Mouse (Mus musculus) liver, embryonic 16.5 days (tissue): ENCODE data around the gene Gtf2h5. TPM values are rescaled to one million over a fixed set of nuclear protein-coding genes. Genes with fewer than 3 reads are reported as not detected.

Experiments used
- ATAC-seq: fragments of 200-750 bp; cut with Nextera tagmentation; 2 replicates; pipeline ENCODE4 v1.8.0; 2017; ENCODE audit warnings: low read depth, mild to moderate bottlenecking, moderate number of reproducible peaks, moderate library complexity
- H3K27ac ChIP-seq: fragments of 300-500 bp; sonication (generic); 2 replicates; pipeline ENCODE4 v1.5.1; 2014; ENCODE audit warnings: mild to moderate bottlenecking, low read length
- H3K27me3 ChIP-seq: fragments of 300-500 bp; sonication (generic); 2 replicates; pipeline ENCODE4 v1.6.1; 2014; ENCODE audit warnings: low read depth, low read length, mixed read lengths; ENCODE audit not compliant: control insufficient read depth, insufficient read depth
- H3K36me3 ChIP-seq: fragments of 300-500 bp; sonication (generic); 2 replicates; pipeline ENCODE4 v1.6.1; 2014; ENCODE audit warnings: mild to moderate bottlenecking; ENCODE audit not compliant: control insufficient read depth, insufficient read depth
- H3K4me1 ChIP-seq: fragments of 300-500 bp; sonication (generic); 2 replicates; pipeline ENCODE4 v1.6.1; 2014; ENCODE audit warnings: low read depth, low read length, mixed read lengths; ENCODE audit not compliant: control insufficient read depth
- H3K4me2 ChIP-seq: fragments of 300-500 bp; sonication (generic); 2 replicates; pipeline ENCODE4 v1.6.1; 2014; ENCODE audit warnings: low read depth, low read length, mixed read lengths
- H3K4me3 ChIP-seq: fragments of 300-500 bp; sonication (generic); 2 replicates; pipeline ENCODE4 v1.5.1; 2014; ENCODE audit warnings: low read depth, mild to moderate bottlenecking, low read length
- H3K9ac ChIP-seq: fragments of 300-500 bp; sonication (generic); 2 replicates; pipeline ENCODE4 v1.6.1; 2014; ENCODE audit warnings: low read depth, low read length
- H3K9me3 ChIP-seq: fragments of 300-500 bp; sonication (generic); replicated peaks from 2 replicates; pipeline ENCODE4 v1.6.1; 2016; ENCODE audit warnings: low read length; ENCODE audit not compliant: control insufficient read depth
- WGBS: fragments of 180-500 bp; shearing (Covaris S2); extraction: QIAGEN DNeasy Blood & Tissue Kit; methylation state at CpG from one replicate; pipeline ENCODE4 v1.1.7; 2014; ENCODE audit not compliant: insufficient replicate concordance; 5-methylcytosine and 5-hydroxymethylcytosine counted together
- polyA plus RNA-seq: library from polyadenylated mRNA; unstranded; fragments of >200 nt; fragmentation: Nextera tagmentation; extraction: Ambion mirVana; gene quantifications from 2 replicates; pipeline ENCODE4 v1.2.1, GENCODE M21; 2015

The Gtf2h5 gene
- polyA plus RNA-seq, 1 experiment from 2014 or later: 64.1 TPM

DNA sequence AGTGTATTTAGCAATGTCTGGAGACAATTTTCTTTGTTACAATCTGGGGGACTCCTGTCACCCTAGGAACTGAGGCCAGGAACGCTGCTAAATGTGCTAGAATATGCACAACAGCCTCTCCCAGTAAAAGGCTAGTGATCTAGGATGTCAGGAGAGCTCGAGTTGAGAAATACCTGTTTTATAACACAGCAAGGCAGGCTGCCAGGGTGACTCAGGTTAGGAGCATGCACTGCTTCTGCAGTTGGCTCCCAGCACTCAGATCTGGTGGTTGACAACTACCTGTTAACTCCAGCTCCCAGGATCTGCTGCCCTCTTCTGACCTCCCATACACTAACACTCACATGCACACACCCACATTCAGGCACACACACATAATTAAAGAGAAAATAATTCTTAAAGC lies 13.6 kb upstream of the Gtf2h5 start:
- Histone ChIP-seq H3K9me3 (no peaks in the 10 kb centered on the region), H3K4me1 (no peaks in the 10 kb centered on the region), H3K27me3 (no peaks in the 10 kb centered on the region), H3K4me2 (no peak overlapping the region), H3K9ac (no peak overlapping the region), H3K4me3 (no peak overlapping the region), H3K27ac (no peak overlapping the region), H3K36me3 (no peaks in the 10 kb centered on the region)
- ATAC-seq: no peak
- 66% methylated on average over 2 of the region's 2 CpGs for WGBS

DNA sequence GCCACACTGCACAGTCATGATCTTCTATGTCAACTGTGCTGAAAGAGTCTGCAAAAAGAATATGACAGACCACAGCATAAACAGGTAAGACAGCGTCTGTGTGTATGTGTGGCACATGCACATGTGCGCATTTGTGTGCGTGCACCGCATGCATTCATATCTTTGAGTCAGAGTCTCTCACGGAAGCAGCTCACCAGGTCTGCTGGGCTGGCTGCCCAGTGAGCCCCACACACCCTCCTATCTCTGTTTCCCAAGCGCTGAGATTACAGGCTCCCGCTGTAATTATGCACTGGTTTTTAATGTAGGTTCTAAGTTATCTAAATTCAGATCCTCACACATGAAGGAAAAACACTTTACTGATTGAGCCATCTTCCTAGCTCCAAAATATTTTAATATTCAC lies 12.0 kb upstream of the Gtf2h5 start:
- H3K9ac ChIP-seq: no peak overlapping the region
- no peak overlapping the region for H3K4me3 ChIP-seq
- H3K27me3 ChIP-seq: no peaks in the 10 kb centered on the region
- H3K4me2 ChIP-seq: no peak overlapping the region
- no peaks in the 10 kb centered on the region for H3K9me3 ChIP-seq
- ATAC-seq: no peak
- no peaks in the 10 kb centered on the region for H3K4me1 ChIP-seq
- WGBS: 77% methylated on average over 7 of the region's 7 CpGs
- H3K27ac ChIP-seq: no peak overlapping the region
- H3K36me3 ChIP-seq: no peaks in the 10 kb centered on the region

DNA sequence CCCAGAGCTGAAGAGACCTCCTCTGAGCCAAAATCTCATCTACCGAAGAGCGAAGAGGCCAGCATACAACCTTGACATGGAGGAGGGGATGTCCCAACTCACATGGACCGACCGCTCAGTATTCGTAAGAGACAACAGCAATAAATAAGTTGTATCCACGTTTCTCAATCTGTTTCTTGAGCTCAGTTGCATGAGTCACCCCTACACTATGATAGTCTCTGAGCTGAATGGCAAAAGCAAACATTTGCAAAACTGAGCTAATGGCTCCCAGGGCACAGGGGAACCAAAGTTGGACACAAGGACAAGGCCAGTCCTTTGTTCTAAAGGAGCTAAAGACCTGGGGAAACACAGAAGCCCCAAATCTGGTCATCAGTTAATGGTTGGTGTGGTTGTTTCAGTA lies 9.7 kb upstream of the Gtf2h5 start:
- Histone ChIP-seq H3K9me3 (no peaks in the 10 kb centered on the region), H3K4me1 (no peaks in the 10 kb centered on the region), H3K36me3 (no peaks in the 10 kb centered on the region), H3K27ac (no peak overlapping the region), H3K4me3 (no peak overlapping the region), H3K27me3 (no peaks in the 10 kb centered on the region), H3K9ac (no peak overlapping the region), H3K4me2 (no peak overlapping the region)
- WGBS: 68% methylated on average over 6 of the region's 6 CpGs
- no peak for ATAC-seq

DNA sequence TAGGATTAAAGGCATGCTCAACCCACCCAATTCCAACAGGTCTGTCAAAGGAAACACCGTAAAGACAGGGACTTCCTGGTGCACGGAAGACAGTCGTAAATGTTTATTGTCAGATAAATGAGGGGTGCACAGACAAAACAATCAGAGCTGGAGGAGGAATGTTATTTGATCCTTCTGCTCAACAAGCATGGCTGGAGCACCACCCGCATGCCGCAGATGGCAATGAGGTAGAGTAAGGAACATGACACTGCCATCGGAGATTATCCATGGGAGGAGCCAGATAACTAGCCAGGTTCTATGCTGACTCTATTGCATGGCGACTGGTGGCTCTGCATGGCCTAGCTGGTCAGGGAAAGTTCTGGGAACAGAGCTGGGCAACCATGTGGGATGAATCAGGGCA lies 6.2 kb upstream of the Gtf2h5 start:
- Histone ChIP-seq H3K9ac (no peak overlapping the region), H3K27ac (no peak overlapping the region), H3K4me3 (no peak overlapping the region), H3K36me3 (no peaks in the 10 kb centered on the region), H3K9me3 (no peaks in the 10 kb centered on the region), H3K4me2 (no peak overlapping the region), H3K4me1 (no peaks in the 10 kb centered on the region), H3K27me3 (no peaks in the 10 kb centered on the region)
- ATAC-seq: no peak
- 67% methylated on average over 7 of the region's 7 CpGs for WGBS

DNA sequence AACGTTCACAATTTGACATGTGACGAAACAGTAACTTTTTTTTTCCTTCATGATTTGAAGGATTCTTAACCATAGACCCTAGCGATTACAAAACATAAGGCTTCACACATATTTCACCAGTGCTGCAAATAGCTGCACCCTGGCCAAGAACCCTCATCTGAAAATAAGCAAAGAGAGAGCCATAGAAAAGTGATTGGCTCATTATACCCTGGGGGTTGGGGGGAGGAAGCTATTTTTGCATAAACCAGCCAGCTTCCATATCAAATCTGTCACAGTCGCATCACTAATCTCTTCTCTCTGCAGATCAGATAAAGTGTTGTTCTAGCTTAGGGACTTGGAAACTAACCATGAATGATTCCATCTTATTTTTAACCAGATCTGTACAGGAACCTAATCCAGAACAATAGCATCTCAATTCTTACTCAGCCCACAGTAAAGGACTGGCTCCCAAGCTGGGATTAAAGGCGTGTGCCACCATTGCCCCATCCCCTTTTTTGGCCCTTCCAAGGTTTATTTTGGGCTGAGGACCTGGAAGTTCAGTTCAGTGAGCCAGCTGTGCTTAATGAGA lies 3.8 kb downstream of the Gtf2h5 start:
- no peaks in the 10 kb centered on the region for H3K27me3 ChIP-seq
- H3K4me3 ChIP-seq: no peak overlapping the region
- WGBS: 73% methylated on average over 5 of the region's 5 CpGs
- H3K9me3 ChIP-seq: no peaks in the 10 kb centered on the region
- H3K27ac ChIP-seq: no peak overlapping the region
- H3K4me2 ChIP-seq: no peak overlapping the region
- H3K36me3 ChIP-seq: peaks cover 6% of the 10 kb centered on the region
- peaks cover 10% of the 10 kb centered on the region; the same call in 1 of the 2 replicates for H3K4me1 ChIP-seq
- ATAC-seq: no peak
- H3K9ac ChIP-seq: no peak overlapping the region

DNA sequence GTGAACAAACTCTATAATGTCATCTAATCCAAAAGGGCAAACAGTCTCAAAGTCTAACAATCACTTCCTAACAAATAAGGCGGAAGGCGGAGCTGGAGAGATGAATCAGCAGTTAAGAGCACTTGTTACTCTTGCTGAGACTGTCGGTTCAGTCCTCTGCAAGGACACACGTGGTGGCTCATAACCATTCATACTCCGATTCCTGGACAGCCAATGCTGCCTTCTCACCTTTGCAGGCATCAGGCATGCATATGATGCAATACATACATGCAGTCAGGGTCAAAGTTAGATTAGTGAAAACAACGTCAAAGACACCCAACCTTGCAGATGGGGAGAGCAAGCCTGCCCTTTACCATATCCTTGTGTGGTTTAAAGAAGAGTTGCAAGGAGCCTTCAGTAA lies 12.0 kb downstream of the Gtf2h5 start:
- Histone ChIP-seq H3K4me2 (no peak overlapping the region), H3K9me3 (no peaks in the 10 kb centered on the region), H3K36me3 (no peaks in the 10 kb centered on the region), H3K4me3 (no peak overlapping the region), H3K27me3 (no peaks in the 10 kb centered on the region), H3K9ac (no peak overlapping the region), H3K27ac (no peak overlapping the region), H3K4me1 (no peaks in the 10 kb centered on the region)
- ATAC-seq: no peak
- WGBS: 69% methylated on average over 6 of the region's 6 CpGs

DNA sequence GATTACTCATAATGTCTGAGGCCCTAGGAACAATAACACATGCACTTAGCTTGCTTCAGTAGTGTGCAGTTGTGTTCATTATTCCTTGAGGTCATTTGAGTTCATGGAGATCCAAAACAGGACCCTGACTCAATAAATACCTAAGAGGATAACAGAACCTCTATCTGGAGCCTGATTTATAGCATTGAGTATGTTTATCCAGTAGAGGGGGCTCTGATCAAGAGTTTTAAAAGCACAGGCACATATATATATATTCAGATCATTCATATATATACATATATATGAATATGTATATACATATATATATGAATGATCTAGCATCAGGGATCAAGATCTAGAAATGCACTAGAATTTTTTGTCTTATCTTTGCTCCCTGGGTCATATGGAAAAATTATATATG lies 16.0 kb downstream of the Gtf2h5 start:
- ATAC-seq: no peak
- H3K4me1 ChIP-seq: no peaks in the 10 kb centered on the region
- H3K27ac ChIP-seq: no peak overlapping the region
- H3K9ac ChIP-seq: no peak overlapping the region
- no peaks in the 10 kb centered on the region for H3K9me3 ChIP-seq
- no peak overlapping the region for H3K4me2 ChIP-seq
- no peaks in the 10 kb centered on the region for H3K27me3 ChIP-seq
- no peaks in the 10 kb centered on the region for H3K36me3 ChIP-seq
- H3K4me3 ChIP-seq: no peak overlapping the region

DNA sequence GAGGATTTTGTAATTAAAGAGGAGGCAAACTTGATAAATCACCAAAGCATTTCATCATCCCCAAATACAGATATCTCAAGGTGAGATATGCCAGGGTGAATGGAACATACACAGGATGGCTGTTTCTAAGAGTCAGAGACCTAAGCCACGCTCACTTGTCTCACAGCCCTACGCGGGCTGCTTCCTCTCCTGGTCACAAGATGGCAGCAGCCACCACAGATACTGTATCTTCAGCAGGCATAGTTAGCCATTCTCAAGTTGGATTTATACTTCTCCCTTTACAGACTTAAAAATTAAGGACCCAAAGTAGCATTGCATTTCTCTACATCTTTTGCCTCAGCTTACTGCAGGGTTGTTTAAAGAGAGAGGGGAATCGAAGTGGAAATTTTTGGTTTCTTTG lies 18.3 kb downstream of the Gtf2h5 start:
- Histone ChIP-seq H3K9me3 (no peaks in the 10 kb centered on the region), H3K9ac (no peak overlapping the region), H3K27ac (no peak overlapping the region), H3K4me1 (no peaks in the 10 kb centered on the region), H3K27me3 (no peaks in the 10 kb centered on the region), H3K4me2 (no peak overlapping the region), H3K4me3 (no peak overlapping the region), H3K36me3 (no peaks in the 10 kb centered on the region)
- 23% methylated on average over 4 of the region's 4 CpGs for WGBS
- no peak for ATAC-seq

DNA sequence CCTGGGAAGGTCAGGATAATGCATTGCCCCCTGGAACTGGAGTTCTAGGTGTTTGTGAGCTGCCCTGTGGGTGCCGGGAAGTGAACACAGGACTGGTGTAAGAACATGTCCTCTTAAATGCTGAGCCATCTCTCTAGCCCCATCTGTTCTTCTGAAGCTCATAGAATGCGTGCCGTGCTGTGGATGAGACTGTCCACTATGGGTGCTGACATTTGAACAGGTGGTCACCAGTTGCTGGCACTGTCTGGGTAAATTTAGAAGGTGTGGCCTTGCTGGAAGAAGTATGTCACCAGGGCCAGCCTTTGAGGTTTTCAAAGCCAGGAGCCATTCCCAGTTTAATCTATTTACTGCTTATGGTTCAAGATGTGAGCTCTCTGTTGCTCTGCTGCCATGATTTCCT lies 22.7 kb downstream of the Gtf2h5 start:
- no peak overlapping the region for H3K9ac ChIP-seq
- WGBS: 80% methylated on average over 3 of the region's 3 CpGs
- H3K4me3 ChIP-seq: no peak overlapping the region
- no peak overlapping the region for H3K4me2 ChIP-seq
- no peaks in the 10 kb centered on the region for H3K36me3 ChIP-seq
- H3K27me3 ChIP-seq: peaks cover 19% of the 10 kb centered on the region
- no peak for ATAC-seq
- H3K9me3 ChIP-seq: no peaks in the 10 kb centered on the region
- H3K4me1 ChIP-seq: no peaks in the 10 kb centered on the region; the same call in 1 of the 2 replicates
- no peak overlapping the region for H3K27ac ChIP-seq
